Mouse (Mus musculus): ENCODE measurements around the gene Cldn24. TPM values are rescaled to one million over a fixed set of nuclear protein-coding genes. Genes with fewer than 3 reads are reported as not detected.
A peak's percentile ranks its signal among the peaks of the same experiment; 100 is the strongest.

Cldn24 gene
- polyA plus RNA-seq, 1 experiment from 2014 or later, result not detected

DNA sequence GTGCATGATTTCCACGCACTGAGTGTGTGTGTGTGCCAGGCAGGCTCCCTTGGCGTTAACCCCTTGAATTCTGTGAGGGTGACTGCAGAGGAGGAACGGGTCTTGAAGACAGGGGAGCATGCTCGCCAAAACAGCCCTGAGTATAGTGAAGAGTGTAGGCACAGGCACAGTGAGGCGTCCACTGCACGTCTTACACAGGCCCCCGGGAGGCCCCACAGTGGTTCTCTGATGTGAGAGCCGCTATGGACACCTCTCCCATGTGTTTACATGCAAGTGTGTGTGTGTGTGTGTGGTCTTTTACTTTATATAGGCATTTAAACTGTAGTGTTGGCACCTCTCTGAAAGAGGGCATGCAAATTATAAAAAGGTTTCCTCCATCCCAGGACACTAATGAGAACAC, 44.6 kb downstream of the Cldn24 start:
- H3K9me3 ChIP-seq (ENCODE audit: control insufficient read depth, low read length), result no peaks in the 10 kb centered on the region
- H3K4me1 ChIP-seq (replicated peaks; ENCODE audit: control insufficient read depth, insufficient read depth, low read length), result no peaks in the 10 kb centered on the region
- ATAC-seq (replicated peaks; ENCODE audit: low FRiP score) (no peak), DNase-seq (ENCODE audit: low spot score) (no peak)
- H3K4me2 ChIP-seq, result no peak overlapping the region
- no peaks in the 10 kb centered on the region for H3K27me3 ChIP-seq (replicated peaks; ENCODE audit: control insufficient read depth, insufficient read depth, low read length)
- WGBS, result 85% methylated on average over 8 of the region's 8 CpGs
- H3K27ac ChIP-seq (ENCODE audit: low read depth, low read length), result no peak overlapping the region
- H3K9ac ChIP-seq (ENCODE audit: low read depth, low read length), result no peak overlapping the region
- no peak overlapping the region for H3K4me3 ChIP-seq (ENCODE audit: low read depth, low read length)
- H3K36me3 ChIP-seq (ENCODE audit: control insufficient read depth, insufficient read depth, low read length), result peaks cover 9% of the 10 kb centered on the region; the same call in 1 of the 2 replicates

DNA sequence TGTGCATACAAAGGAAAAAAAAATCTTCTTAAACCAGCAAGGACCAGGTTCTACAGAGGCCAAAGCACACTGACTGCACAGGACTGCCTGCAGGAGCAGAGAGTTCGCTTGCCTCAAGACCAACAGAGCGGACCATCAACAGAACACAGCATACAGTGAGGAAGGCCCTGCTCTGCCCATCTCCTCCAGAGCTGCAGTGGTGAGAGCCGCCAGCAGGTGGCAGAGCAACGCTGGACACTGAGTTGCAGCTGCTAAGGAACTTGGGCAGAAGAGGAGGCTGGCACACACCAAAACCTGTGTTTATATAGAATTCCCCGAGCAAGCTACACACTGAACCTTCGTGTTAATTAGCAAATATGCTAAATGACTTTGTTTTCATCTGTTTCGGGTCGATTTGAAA, 45.1 kb downstream of the Cldn24 start:
- Histone ChIP-seq H3K9ac (ENCODE audit: low read depth, low read length) (no peak overlapping the region), H3K4me3 (ENCODE audit: low read depth, low read length) (no peak overlapping the region), H3K27me3 (replicated peaks; ENCODE audit: control insufficient read depth, insufficient read depth, low read length) (no peaks in the 10 kb centered on the region), H3K4me1 (replicated peaks; ENCODE audit: control insufficient read depth, insufficient read depth, low read length) (no peaks in the 10 kb centered on the region), H3K27ac (ENCODE audit: low read depth, low read length) (no peak overlapping the region), H3K9me3 (ENCODE audit: control insufficient read depth, low read length) (no peaks in the 10 kb centered on the region), H3K36me3 (ENCODE audit: control insufficient read depth, insufficient read depth, low read length) (peaks cover 9% of the 10 kb centered on the region; the same call in 1 of the 2 replicates), H3K4me2 (no peak overlapping the region)
- 37% methylated on average over 8 of the region's 8 CpGs for WGBS
- DNase-seq (ENCODE audit: low spot score), result peak; percentile 68
- 0 out of 2 replicates have a peak, but pooled peaks have one; percentile 39 for ATAC-seq (replicated peaks; ENCODE audit: low FRiP score)

Other genes with a start within 250 kb of the Cldn24 start
- gene Ing2, start 146.6 kb upstream of the Cldn24 start, polyA plus RNA-seq (2014; fragmentation: Nextera tagmentation; extraction: Ambion mirVana), result 10.8 and 12.6 TPM in 2 replicates
- 22.2 and 27.9 TPM in 2 replicates for gene Cdkn2aip, start 108.2 kb upstream of the Cldn24 start, polyA plus RNA-seq (2014; fragmentation: Nextera tagmentation; extraction: Ambion mirVana)
- gene Cldn22, start 2.3 kb downstream of the Cldn24 start, polyA plus RNA-seq (2014; fragmentation: Nextera tagmentation; extraction: Ambion mirVana), result not detected in 2 replicates
- 6.2 and 7.3 TPM in 2 replicates for gene Wwc2, start 168.8 kb downstream of the Cldn24 start, polyA plus RNA-seq (2014; fragmentation: Nextera tagmentation; extraction: Ambion mirVana)